Mouse (Mus musculus): ENCODE data around the gene Arsb. TPM values are rescaled to one million over a fixed set of nuclear protein-coding genes. Genes with fewer than 3 reads are reported as not detected.

Arsb gene
- polyA plus RNA-seq (2012; rRNA removed) = 8.4 and 10.7 TPM in 2 replicates

DNA sequence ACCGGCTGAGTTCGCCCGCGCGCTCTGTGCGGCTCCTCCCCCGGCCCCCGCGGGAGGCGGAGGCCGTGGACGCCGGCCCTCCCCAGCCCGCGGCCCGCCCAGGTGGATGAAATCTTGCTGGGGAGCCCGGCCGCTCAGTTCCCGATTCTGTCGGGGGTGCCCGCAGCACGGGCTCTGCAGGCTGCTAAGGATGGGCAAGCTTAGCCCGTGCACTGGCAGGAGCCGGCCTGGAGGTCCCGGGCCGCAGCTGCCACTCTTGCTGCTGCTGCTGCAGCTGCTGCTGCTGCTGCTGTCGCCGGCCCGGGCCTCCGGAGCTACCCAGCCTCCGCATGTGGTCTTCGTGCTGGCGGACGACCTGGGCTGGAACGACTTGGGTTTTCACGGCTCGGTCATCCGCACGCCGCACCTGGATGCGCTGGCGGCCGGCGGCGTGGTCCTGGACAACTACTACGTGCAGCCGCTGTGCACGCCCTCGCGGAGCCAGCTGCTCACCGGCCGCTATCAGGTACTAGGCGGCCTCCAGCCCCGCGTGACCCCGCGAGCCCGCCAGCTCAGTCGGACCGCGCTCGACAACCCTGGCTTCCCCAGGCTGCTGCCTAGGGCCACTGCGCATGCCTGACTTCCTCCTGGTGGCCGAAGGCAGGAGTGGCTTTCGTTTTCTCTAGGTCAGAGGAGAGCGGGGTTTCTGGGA is at the start of gene Arsb:
Gene Arsb (plus strand): TSS at position 43 of the 691 bp plus-strand sequence.
- peak; percentile 73 for DNase-seq (ENCODE audit: low read depth, low spot score)
- WGBS = under 1% methylated on average over 66 of the region's 66 CpGs

DNA sequence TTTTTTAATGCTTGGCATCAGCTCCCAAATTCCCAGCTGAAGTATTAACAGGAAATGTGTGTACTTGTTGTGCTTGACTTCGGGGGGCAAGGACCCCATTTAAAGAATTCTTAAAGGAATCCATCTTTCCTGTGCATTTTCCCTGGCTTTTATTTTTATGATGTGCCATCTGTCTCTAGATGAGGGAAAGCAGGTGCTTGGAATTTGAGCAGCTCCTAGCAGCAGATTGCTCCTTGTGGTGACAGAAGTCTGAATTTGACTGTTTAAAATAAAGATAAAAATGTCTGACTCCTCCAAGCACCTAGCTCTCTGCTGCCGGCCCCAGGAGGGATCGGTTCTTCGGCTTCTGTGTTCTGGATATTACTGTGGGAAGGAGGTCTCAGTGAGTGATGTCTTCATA is 49.5 kb upstream of the Arsb start:
- 56% methylated on average over 4 of the region's 4 CpGs for WGBS
- DNase-seq (ENCODE audit: low read depth, low spot score) = no peak

DNA sequence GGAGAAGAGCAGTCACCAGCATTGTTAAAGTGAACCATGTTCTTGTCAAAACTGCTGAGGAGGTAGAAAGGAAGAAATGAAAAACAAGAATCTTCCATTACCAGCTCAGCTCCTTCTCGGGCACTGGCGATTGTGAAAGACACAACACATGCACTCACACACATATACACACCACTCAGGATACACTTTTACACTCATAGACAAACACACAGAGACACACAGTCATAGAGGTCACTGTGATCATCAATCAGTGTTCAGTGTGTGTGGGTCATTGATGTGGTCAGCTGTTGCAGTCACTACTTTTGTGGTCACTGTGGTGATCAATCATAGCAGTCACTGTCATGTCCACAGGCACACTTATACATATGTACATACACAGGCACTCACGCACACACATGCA is 48.0 kb upstream of the Arsb start:
- no peak for DNase-seq (ENCODE audit: low read depth, low spot score)
- 80% methylated on average over 3 of the region's 3 CpGs for WGBS

DNA sequence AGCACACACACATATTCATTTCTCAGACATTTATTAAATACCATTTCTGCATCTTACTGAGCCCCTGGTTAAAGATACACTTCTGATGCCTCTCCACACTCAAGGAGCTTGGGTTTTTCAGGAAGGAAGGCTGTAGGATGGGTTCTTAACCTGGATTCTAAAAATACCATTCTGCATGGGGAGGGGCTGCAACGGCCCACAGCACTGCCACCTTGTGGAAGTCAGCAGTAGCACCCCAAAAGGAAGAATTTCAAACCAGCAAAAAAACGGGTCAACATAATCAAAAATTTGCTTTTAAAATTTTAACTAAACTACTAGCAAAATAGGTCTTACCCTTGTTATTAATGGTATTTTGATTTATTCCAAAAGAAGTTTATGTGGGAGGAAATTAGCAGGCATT is 47.2 kb upstream of the Arsb start:
- 13% methylated on average over 2 of the region's 2 CpGs for WGBS
- no peak for DNase-seq (ENCODE audit: low read depth, low spot score)

DNA sequence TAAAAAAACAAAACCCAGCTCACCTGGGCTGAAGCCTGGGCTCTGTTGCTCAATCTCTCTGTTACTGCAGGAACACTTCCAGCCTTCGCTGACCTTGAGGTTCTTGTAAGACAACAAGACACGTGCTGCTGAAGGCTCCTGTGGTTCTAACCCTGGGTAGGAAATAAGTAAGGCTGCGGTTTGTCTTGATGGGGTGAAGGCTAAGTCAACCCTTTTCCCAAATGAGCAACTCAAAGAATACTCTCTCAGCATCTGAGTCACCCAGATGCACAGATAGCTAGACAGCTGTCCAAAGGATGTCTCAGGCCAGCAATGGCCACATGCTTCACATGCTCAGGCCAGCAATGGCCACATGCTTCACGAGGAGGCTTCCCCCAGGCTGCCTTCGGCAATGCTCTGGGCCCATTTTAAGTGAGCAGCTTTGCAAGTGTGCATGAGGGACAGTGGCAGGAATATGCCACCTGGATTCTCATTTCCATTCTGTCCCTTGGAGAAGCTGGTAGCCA is 36.2 kb upstream of the Arsb start:
- no peak for DNase-seq (ENCODE audit: low read depth, low spot score)
- 76% methylated on average over 5 of the region's 5 CpGs for WGBS

DNA sequence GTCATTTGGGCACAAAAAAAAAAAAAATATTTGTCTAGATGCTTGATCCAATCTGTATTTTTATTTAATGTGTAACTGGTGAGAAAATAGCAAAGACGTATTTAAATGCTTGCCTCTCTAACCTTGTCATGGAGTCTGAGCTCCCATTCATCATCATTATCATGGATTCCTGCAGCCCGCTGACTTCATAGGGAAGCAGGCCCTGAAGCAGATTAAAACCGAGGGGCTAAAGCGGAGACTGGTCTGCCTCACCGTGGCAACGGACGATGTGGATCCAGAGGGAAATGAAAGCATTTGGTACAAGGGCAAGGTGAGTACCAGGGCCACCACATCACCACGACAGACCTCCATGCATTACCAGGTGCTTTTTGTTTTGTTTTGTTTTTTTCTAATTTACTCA is 27.3 kb upstream of the Arsb start:
- WGBS = 77% methylated on average over 8 of the region's 8 CpGs
- DNase-seq (ENCODE audit: low read depth, low spot score) = no peak

DNA sequence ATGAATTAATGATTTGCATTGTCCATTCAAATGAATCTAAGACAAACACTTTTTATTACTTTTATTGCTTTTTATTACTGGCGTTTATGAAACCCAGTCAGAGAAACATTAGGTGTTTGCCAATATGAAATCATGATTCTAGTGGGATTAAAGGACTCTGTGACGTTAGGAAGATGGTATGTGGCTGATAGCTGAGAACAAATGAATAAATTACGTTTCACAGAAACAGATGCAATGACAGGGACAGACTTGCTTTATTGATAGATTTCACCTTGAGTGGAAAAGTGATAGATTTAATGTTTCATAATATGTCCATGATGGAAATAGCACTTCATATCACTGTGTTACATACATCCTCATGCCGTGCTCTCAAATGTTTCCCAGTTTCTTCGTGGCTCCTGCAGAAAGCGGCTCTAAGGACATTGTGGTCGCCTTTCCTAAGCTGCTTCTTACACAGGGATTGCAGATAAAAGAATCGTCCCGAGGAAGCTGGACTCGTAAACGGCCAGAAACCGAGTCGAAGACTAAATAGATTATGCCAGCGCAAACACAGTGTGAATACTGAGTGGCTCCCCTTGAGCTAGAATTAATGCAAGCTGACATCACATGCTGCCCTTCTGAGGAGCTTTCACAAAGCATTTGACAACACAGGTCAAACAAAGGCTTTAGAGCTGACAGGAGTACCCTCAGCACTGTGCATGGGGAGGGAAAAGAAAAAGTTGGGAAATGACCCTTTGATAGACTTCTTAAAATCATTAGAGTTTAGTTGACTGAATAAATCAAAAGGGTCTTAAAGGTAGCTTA is 18.6 kb upstream of the Arsb start:
- WGBS = 38% methylated on average over 14 of the region's 14 CpGs
- DNase-seq (ENCODE audit: low read depth, low spot score) = no peak

DNA sequence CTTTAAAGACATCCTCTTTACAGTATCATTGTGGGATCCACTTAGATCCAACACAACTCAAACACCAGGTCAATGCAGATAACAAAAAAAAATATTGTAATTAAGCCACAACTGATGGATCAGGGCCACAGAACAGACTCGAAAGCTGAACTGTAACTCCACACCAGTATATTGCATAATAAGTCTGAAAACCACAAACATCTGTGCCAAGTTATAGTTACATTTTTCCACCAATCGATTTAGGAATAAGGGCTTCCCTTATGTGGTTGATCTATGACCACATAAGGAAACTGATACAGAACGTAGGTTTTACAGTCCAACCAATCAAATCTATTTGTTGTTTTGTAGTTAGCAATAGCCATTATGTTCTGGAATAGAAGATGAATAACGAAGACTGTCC is 16.3 kb upstream of the Arsb start:
- no peak for DNase-seq (ENCODE audit: low read depth, low spot score)
- WGBS = 74% methylated on average over 4 of the region's 4 CpGs

DNA sequence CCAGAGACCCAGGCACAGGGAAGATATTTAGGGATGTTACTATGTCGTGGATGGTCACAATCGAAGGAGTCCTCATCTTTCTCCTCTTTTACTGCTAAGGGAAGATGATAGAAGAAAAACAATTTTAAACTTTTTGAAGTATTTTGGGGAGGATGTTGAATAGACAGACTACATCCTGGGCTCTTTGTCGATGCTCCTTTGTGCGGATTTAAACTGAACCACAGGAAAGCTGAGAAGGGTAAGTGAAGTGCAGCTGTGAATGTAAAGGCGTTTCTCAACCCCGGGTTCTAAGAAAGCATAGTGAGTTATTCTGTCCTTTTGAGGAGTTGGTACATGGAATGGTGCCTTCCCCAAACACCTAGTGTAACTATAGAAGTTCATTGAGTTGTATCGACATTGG is 14.8 kb upstream of the Arsb start:
- DNase-seq (ENCODE audit: low read depth, low spot score) = no peak
- WGBS = 91% methylated on average over 7 of the region's 7 CpGs

DNA sequence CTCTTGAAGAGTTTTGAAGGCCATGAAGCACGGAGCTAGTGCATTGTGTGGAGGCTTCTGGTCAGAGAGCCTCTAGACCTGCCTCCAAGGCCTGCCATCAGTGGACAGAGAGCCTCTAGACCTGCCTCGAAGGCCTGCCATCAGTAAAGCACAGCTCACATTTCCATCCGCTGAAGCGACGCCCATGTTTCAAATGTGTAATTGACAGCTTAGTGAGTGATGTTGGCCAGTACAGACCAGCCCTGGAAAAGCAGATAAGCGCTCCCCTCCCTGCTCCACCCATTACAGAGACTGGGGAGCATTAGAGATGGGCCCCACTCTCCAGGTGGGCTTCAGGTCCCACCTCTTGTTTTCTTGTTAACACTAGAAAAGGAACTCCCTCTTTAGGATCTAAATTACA is 13.9 kb upstream of the Arsb start:
- no peak for DNase-seq (ENCODE audit: low read depth, low spot score)
- 88% methylated on average over 6 of the region's 6 CpGs for WGBS

DNA sequence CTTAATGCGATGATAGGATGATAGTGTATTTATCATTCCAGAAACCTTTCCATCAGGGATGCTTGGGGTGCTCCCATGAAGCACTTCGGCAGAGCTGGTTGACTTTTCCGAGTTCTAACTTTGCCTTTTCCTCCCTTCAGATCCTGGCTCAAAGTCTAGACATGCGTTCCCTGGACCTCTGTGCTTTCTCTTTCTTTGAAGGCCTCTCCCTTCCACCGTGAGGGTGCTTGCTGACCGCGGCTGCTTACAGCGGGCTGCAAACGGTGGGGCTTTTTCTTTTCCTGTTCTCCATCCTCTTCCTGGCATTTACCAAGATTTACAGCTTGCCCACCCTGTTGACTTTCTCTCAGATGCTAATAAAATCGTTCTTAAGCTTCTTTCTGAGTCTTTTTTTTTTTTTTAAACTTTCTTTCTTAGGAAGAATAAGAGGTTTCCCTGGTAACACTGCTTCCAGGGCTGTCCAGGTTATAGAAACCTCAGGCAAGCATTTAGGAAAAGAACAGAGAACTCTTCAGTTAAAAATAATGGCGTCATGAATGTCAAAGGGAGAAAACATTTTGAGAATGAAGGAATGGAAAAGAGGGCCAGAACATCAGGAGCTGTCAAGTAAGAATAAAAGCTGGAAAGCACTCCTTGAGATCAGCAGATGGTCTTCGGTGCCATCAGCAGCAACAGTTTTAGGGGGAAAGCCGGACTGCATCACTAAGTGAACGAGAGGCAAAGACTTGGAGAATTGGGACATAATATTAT is 13.1 kb upstream of the Arsb start:
- DNase-seq (ENCODE audit: low read depth, low spot score) = no peak

DNA sequence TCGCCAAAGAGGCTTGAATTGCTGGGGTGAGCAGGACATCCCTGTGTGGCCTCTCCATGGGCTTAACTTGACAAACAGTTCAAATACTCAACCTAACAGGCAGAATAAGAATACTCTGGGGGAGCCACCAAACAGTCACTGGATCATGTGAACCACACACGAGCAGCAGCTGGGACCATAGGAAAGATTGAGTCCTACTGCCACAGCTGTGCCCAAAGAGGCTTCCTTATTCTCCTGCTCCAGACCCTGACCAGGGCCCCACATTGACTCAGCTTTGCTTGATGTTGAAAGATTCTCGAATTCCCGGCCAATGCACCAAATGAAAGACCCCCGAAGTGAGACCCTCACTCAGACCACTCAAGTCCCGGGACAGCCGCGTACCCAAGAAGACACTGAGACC is 9.6 kb upstream of the Arsb start:
- no peak for DNase-seq (ENCODE audit: low read depth, low spot score)

More for the DNA sequence above, 13.1 kb upstream of the Arsb start:
- WGBS = 43% methylated on average over 14 of the region's 14 CpGs

DNA sequence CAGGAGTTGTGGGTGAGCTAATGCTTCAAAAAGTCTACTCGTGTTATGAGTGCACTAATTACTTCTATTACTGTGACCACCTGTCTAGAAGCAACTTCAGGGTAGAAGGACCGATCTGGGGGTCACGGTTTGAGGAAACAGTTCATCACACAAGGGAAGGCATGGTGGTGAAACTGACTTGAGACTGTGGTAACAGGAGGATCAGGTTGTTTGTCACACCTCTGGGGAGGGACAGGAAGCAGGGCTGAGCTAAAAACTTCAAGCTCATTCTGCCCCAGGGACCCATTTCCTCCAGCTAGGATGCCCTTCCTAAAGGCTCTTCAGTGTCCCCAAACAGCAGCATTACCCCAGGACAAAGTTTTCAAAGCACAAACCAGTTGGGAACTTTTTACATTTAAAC is 8.6 kb upstream of the Arsb start:
- 82% methylated on average over 3 of the region's 3 CpGs for WGBS
- DNase-seq (ENCODE audit: low read depth, low spot score) = no peak

More for the DNA sequence above, 9.6 kb upstream of the Arsb start:
- WGBS = 94% methylated on average over 8 of the region's 8 CpGs

DNA sequence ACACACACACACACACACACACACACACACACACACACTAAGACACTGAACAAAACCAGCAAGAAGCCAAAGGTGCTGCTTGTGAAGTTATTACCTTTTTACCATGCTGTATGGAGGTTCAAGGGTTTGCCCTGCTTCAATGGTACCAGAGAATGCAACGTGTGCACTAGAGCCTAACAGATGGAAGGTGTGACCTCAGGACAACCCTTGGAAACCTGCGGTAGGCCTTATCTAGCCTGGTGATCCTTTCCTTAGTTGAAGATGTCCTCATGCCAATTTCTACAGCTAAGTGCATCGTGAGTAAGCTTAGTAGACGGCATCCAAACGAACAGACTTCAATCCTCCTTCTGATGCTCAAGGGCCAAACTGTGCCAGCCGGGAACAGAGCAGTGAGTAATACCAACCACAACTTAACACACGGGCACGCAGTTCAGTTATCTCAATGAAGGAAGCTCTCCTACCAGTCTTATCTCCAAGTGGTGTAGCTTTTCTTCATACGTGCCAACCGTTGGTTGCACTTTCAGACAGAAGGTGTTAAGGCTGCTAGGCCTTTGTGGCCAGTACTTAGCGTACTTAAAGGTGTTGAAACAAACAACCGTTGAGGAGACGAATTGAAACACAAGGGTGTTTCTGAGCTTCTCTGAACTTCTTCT is 7.0 kb upstream of the Arsb start:
- no peak for DNase-seq (ENCODE audit: low read depth, low spot score)
- WGBS = 85% methylated on average over 13 of the region's 13 CpGs

DNA sequence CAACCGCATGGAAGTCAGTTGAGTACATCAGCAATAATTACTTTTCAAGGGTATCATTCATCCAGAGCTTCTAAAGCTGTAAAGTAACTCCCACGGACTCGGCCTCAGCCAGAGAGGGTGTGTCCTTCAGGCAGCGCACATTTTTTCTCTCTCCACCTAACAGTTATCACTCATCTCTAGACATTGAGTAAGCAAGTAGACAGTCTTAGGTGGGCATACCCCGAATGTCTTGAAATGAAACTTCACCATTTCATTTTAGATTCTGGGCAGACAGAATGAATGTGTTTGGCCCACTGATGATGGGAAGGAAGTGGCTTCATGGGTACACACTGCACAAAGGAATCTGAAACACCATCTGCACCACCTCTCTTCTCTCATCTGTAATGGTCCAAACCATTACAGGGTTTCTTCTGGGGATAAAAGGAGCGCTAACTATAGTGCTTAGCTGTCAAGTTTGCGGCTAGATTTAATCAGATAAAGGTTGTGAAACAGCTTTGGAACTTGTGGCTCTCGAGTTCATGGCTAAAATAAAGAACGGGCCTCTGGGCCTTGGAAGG is 321 bp upstream of the Arsb start:
- peak; percentile 6 for DNase-seq (ENCODE audit: low read depth, low spot score)
- WGBS = 20% methylated on average over 9 of the region's 9 CpGs

DNA sequence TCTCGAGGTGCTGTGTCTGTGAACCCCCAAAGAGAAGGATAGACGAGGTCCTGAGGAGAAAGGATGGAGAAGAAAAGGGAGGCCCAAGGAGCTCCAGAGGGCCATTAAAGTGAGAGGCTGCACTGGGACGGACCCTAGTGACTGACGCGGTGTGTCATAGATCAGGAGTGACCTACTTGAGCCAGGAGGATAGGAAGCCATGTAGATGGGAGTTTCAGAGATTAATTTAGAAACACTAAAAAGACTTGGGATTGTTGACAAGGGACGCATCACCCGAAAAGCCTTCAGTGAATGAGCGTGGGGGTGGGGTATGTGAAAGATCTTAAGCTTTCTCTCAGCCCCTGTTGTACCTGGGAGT is 828 bp downstream of the Arsb start:
- no peak for DNase-seq (ENCODE audit: low read depth, low spot score)
- 5% methylated on average over 8 of the region's 8 CpGs for WGBS

DNA sequence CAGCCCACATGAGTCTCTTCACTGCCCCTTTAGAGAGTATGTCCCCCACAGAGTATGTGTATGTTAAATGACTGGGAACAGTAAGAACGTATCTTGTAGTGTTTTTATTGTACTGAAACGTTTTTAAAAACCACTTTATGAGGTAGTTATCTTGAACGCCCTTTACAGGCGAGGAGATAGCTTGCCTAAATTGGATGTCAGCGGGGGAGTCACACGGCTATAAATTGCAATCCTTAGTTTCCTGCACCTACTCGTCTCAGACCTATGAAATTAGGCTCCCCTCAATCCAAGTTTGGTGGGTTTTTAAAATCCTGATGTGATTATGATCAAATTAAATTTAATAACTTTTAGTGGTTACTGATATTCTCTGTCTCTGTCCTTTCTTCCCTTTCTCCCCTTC is 1.4 kb downstream of the Arsb start:
- DNase-seq (ENCODE audit: low read depth, low spot score) = peak; percentile 6
- WGBS = 22% methylated on average over 7 of the region's 7 CpGs

DNA sequence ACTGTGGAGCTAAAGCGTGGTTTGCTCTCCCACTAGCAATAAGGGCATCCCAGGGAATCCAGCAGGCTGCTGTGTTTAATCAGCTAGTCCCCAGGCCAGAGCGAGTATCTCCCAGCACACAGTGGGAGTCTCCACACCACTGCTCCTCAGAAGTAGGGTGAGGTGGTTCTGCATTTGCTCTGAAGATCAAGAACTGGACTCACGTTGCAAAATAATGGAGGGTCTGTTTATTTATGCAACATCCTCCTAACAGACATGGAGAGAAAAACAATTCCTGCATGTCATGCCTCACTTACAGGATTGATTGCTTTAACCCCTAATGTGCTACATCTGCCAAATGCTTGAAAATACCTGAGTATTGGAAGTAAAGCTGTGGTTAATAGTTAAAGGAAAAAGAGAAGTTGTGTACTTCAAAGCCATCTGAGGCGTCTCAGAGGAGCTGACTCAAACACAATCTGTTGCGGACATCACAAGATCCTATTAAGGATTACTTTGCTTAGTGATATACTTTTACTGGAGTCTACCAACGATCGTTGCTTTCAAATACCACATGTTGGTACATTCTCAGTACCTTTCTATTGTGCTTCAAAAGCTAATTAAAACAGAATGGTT is 2.4 kb downstream of the Arsb start:
- WGBS = 80% methylated on average over 7 of the region's 7 CpGs
- DNase-seq (ENCODE audit: low read depth, low spot score) = no peak

DNA sequence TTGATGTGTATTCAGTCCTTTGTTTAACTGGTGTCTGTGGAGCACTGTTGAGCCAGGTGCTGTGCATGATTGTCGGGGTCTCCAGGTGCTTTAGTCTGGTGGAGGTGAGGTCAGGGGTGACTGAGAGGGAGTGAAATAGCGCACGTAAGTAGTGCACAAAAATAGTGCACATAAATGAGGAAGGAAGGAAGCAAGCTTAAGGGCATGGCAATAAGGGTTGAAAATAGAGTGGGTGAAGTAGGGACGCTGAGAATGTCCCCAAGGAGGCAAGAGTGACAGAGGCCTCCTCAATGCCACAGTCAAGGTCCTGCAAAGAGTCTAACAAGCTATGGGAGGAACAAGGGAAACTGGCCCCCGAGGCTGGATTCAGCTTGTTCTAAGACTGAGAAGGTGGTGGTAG is 11.4 kb downstream of the Arsb start:
- DNase-seq (ENCODE audit: low read depth, low spot score) = no peak
- WGBS = 90% methylated on average over 5 of the region's 5 CpGs

All from large intestine, adult 2 months (tissue).